Mouse (Mus musculus) large intestine, adult 2 months (tissue): ENCODE measurements around the gene Cers3. TPM values are rescaled to one million over a fixed set of nuclear protein-coding genes. Genes with fewer than 3 reads are reported as not detected.

Experiments used
- polyA plus RNA-seq: library from polyadenylated mRNA; depleted of rRNA; stranded (reverse); fragments of >200 nt; gene quantifications from 2 replicates; pipeline ENCODE4 v1.2.3, GENCODE M21; 2012; rRNA removed

Gene Cers3
- polyA plus RNA-seq, 1 experiment, result not detected

Other genes starting within 250 kb of the Cers3 start
- gene Asb7, start 53.9 kb upstream of the Cers3 start, polyA plus RNA-seq, result 3.8 and 4.7 TPM in 2 replicates
- 4.2 and 5.1 TPM in 2 replicates for gene Lins1, start 53.6 kb upstream of the Cers3 start, polyA plus RNA-seq
- gene Adamts17, start 96.2 kb downstream of the Cers3 start, polyA plus RNA-seq, result 0.92 and 1.5 TPM in 2 replicates